Mouse (Mus musculus): Measurements from ENCODE around the gene Fam69b. TPM values are rescaled to one million over a fixed set of nuclear protein-coding genes. Genes with fewer than 3 reads are reported as not detected.

The Fam69b gene
- polyA plus RNA-seq (2014; fragmentation: Illumina TruSeq; extraction: RNeasy Lipid Tissue Mini Kit (QIAGEN cat#74804); ENCODE audit: low read depth, low replicate concordance): 21.3 TPM

DNA sequence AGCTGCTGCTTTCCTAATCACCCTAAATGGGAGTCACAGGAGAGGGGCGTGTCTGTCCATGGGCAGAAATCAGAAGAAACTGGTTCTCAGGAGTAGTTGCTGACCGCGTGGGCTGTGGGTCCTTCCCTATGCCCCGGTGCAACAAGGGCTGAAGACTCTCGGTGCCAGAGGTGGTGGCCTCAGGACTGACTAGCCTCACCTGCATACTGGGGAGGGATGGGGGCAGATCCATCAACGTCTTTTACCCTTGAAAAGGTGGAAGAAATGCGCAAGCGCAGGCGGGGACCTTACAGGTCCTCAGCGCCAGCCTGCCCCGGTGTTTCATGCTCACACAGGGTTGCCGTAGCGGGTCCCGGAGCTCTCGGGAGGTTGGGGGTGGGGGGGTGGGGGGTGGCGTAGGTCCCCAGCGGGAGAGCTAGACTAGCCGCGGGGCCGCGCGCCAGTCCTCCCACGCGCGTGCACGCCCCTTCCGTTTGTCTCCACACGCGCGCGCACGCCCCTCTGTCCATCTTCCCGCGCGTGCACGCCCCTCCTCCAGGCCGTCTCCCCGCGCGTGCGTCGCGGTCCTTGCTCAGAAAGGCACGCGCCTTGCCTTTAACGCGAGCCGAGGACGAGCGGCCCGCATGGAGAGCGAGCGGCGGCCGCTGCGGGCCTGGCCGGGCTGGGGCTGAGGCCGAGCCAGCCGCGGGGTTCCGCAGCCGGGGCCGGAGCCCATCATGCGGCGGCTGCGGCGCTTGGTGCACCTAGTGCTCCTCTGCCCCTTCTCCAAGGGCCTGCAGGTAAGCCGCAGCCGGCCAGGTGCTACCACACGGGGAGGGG, at the start of gene Fam69b:
Fam69b (plus strand) TSS at position 537 of the 819 bp plus-strand sequence.

DNA sequence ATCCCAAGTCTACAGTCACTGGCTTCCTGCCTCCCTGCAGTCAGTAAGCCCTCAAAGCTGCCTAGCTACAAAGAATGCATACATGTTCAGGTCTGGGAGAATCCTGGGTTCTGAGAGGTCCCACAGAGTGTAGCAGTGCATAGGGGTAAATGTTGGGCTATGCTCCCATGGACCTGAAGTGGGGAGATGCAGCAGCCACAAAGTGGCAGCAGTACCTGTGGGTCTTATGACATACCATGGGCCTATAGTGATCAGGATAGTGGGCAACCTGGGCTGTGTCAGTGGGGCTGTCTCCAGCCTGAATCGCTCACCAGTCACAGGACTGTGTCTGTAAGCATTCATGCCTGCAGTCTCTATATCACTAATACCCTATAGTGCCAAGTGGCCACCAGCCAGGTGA, 48.5 kb upstream of the Fam69b start, which contains the start of gene Egfl7:
Egfl7 (plus strand) TSS at position 301 of the 400 bp plus-strand sequence.

DNA sequence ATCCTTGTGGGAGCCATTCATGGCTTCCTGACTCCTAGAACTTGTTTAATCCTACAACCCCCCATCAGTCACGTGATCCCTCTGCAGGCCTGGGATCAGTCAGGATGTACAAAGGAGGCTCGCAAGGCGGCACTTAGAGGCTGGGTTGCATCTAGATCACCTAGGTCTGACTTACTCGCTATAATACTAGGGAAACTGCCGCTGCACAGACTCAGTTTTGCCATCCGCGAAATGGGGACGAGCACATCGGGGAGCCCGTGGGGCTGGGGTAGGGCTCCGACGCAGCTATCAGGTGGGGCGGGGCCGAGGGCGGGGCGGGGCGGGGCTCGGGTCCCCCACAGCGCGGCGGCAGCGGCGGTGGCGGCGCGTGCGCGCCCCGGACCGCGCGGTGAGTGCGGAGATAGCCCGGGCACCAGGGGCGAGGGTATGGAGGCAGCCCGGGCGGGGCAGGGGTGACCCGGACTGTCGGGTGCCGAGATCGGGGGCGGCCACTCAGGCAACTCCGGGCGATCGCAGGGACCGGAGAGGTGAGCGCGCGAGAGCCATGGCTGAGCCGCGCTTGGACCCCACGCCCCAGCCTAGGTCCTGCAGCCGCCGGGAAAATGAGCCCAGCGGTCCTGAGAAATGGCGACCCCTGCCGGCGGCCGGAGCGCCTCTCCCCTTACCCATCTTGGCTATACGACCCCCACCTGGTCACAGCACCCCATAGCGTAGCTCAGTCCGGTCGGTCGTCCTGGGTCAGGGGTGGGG, 41.8 kb upstream of the Fam69b start, which contains the start of gene Gm20532:
Gm20532 (plus strand) TSS at position 346 of the 750 bp plus-strand sequence.

DNA sequence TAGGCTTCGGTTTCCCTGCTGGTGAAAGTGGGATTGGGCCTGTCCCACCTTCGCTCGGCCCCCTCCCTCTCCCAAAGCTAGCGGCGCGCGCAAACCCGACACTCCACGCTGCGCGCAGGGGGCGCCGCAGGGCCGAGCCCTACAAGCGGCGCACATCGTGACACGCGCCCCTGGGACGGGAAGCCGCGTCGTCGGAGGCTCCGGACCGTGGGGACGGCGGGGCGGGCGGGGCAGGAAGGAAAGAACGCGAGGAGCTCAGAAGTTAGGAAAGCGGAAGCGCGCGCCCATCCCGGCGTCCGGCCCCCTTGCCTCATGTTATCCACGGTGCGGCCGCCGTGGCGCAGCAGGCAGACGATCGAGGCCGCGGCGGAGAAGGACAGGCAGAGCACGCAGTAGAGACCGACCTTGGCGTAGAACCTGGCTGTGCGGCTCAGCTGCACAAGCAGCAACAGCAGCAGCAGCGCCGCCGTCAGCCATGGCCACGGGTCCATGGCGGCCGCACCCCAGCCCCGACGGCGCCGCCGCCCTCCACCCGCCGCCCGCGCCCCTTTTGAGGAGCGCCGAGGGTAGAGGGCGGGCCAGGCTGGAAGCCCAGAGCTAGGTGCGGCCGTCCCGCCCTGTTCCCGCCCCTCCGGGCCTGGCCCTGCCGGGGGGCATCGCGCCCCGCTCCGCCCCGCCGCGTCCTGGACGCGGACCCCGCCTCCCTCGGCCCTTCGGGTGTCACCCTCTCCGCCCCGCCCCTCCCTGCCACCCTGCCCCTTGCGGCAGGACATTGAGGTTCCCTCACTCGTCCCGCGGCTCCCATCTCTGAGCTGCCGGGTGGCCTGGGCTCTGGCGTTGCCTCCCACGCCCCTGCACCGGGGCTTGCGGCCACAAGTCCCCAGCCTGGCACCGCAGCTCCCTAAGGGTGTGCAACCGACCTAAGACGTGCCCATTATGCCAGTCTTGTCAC, 24.3 kb upstream of the Fam69b start, which contains the start of gene Agpat2:
Agpat2 (minus strand) TSS at position 698 of the 952 bp plus-strand sequence.

DNA sequence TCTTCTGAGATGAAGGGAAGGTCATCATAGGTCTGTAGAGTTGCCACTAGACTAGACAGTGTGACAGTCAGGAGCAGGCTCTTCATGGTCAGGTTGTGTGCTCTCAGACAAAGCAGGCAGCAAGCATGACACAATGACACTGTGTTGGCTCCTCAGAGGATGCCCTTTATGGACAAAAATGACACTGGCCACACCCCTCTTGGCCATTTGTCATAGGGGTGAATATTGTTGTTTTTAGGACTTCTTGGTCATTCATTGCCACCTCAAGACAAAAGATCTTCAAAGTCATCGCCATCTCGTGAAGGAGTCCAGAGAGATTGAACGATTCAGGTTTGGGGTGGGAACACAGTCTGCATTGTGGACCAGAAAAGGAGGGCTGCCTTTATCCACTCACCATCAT, 42.9 kb downstream of the Fam69b start, which contains the start of gene Lcn4:
Lcn4 (minus strand) TSS at position 101 of the 400 bp plus-strand sequence.

Other genes starting within 250 kb of the Fam69b start
- 21.5 TPM for gene Snapc4, start 247.8 kb upstream of the Fam69b start, polyA plus RNA-seq (2014; fragmentation: Illumina TruSeq; extraction: RNeasy Lipid Tissue Mini Kit (QIAGEN cat#74804); ENCODE audit: low read depth, low replicate concordance)
- gene Entr1, start 239.1 kb upstream of the Fam69b start, polyA plus RNA-seq (2014; fragmentation: Illumina TruSeq; extraction: RNeasy Lipid Tissue Mini Kit (QIAGEN cat#74804); ENCODE audit: low read depth, low replicate concordance): 64.5 TPM
- 129 TPM for gene Pmpca, start 239.1 kb upstream of the Fam69b start, polyA plus RNA-seq (2014; fragmentation: Illumina TruSeq; extraction: RNeasy Lipid Tissue Mini Kit (QIAGEN cat#74804); ENCODE audit: low read depth, low replicate concordance)
- 23.5 TPM for gene Inpp5e, start 219.3 kb upstream of the Fam69b start, polyA plus RNA-seq (2014; fragmentation: Illumina TruSeq; extraction: RNeasy Lipid Tissue Mini Kit (QIAGEN cat#74804); ENCODE audit: low read depth, low replicate concordance)
- gene Sec16a, start 183.2 kb upstream of the Fam69b start, polyA plus RNA-seq (2014; fragmentation: Illumina TruSeq; extraction: RNeasy Lipid Tissue Mini Kit (QIAGEN cat#74804); ENCODE audit: low read depth, low replicate concordance): 31.7 TPM
- 14.7 TPM for gene Notch1, start 111.8 kb upstream of the Fam69b start, polyA plus RNA-seq (2014; fragmentation: Illumina TruSeq; extraction: RNeasy Lipid Tissue Mini Kit (QIAGEN cat#74804); ENCODE audit: low read depth, low replicate concordance)
- gene Egfl7, start 48.4 kb upstream of the Fam69b start, polyA plus RNA-seq (2014; fragmentation: Illumina TruSeq; extraction: RNeasy Lipid Tissue Mini Kit (QIAGEN cat#74804); ENCODE audit: low read depth, low replicate concordance): 260 TPM
- not detected for gene Gm20532, start 41.8 kb upstream of the Fam69b start, polyA plus RNA-seq (2014; fragmentation: Illumina TruSeq; extraction: RNeasy Lipid Tissue Mini Kit (QIAGEN cat#74804); ENCODE audit: low read depth, low replicate concordance)
- 67.9 TPM for gene Agpat2, start 24.0 kb upstream of the Fam69b start, polyA plus RNA-seq (2014; fragmentation: Illumina TruSeq; extraction: RNeasy Lipid Tissue Mini Kit (QIAGEN cat#74804); ENCODE audit: low read depth, low replicate concordance)
- gene Lcn4, start 42.8 kb downstream of the Fam69b start, polyA plus RNA-seq (2014; fragmentation: Illumina TruSeq; extraction: RNeasy Lipid Tissue Mini Kit (QIAGEN cat#74804); ENCODE audit: low read depth, low replicate concordance): not detected
- not detected for gene Abo, start 236.5 kb downstream of the Fam69b start, polyA plus RNA-seq (2014; fragmentation: Illumina TruSeq; extraction: RNeasy Lipid Tissue Mini Kit (QIAGEN cat#74804); ENCODE audit: low read depth, low replicate concordance)

Data from heart, adult 10 weeks (tissue).